Mouse (Mus musculus) C3H10T1/2 (cell line): ENCODE measurements around the gene Sema4b. TPM values are rescaled to one million over a fixed set of nuclear protein-coding genes. Genes with fewer than 3 reads are reported as not detected.

Experiments
- polyA plus RNA-seq, 2 experiments: library from polyadenylated mRNA; unstranded; fragments of >200 nt; fragmentation: generic; extraction: Trizol; gene quantifications; one replicate each; pipeline ENCODE4 v1.2.1; 2012; ENCODE audit warnings: missing spikeins in 2 of 2

Gene Sema4b
- polyA plus RNA-seq = 10 to 100 TPM in 1 of 2 experiments, 1 to 10 TPM in 1; 3.0 to 16.2 TPM

DNA sequence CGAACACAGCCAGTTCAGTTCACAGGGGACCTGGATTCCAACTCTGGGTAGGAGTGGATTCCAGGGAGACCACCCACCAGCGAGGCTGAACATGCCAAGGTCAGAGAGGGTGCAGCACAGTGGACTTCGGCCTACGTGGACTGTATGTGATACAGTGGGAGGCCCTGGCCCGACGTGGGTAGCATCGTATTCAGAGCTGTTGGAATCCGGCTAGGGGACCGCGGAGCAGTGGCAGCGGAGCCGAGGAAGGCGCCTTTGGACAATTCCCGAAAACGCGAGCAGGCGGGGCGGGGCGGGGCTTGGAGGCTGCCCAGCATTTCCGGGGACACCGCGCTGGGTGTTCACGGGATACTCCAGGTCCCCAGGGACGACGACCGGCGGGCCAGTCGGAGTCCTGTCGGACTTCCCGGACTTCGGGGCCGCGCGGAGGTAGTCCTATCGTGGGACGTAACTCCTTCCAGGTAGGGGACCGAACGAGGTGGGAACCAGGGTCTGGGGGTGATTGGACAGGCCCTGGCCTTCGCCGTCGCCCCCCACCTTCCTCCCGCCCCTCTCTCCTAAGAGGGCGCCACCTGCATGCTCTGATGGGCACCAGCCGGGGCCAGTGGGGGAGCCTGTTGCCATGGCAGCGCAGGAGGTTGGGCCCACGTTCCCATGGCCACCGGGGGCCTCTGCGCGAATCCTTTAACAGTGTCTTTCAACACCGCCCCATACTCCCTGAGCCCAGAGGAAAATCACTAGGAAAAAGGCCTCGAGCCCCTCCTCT is at the start of gene Sema4b:
TSS of gene Sema4b (plus strand) at position 311 of the 766 bp plus-strand sequence.

DNA sequence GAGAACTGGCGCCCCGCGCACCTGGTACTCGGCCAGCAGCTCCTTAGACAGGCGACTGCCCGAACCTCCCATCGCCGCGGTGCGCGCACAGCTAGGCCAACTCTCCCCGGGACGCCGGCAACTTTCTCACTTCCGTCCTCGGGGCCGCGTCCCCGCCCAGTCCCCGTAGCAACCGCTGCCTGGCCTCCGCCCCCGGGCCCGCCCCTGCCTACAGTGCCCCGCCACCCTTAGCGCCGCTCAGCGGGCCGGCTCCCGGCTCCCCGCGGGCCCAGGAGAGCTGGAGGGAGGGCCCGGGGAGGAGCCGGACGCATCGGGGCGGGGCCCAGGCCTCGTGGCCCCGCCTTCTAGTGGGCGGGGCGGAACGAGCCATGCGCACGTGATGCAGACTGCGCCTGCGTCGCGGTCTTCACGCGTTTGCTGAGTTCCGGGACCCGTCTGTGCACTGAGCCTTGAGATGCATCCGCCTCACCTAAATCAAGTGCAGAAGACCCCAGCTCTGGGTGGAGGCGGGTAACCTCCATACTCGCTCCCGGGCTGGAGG is 45.9 kb downstream of the Sema4b start, which contains the start of the genes Cib1 and Gdpgp1:
TSS of gene Cib1 (minus strand) at position 325 of the 541 bp plus-strand sequence.
TSS of gene Gdpgp1 (plus strand) at position 377 of the 541 bp plus-strand sequence.

DNA sequence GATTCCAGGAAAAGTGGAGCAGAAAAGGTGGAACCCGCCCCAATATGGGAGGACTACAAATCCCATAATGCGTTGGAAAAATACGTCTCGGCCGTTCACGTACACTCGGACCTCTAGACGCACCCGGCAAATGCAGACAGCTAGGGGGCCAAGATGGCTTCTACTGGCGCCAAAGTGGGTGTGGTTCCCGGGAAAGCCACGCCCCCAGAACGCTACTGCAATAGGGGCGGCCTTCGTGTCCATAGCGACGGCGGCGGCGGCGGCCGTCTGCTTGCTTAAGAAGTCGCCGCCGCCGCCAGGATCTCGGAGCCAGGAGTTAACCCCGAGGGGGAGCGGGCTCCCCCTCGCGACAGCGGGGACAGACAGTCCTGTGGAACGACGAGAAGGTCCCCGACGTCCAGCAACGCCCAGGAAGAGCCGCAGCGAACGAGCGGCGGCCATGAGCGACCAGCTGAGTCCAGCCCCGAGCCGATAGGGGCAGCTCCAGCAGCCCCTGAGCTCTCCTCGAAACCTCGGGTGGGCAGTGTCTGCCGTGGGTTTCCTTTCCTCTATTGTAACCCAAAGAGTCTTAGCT is 59.6 kb downstream of the Sema4b start, which contains the start of gene Ttll13:
TSS of gene Ttll13 (plus strand) at position 229 of the 574 bp plus-strand sequence.

DNA sequence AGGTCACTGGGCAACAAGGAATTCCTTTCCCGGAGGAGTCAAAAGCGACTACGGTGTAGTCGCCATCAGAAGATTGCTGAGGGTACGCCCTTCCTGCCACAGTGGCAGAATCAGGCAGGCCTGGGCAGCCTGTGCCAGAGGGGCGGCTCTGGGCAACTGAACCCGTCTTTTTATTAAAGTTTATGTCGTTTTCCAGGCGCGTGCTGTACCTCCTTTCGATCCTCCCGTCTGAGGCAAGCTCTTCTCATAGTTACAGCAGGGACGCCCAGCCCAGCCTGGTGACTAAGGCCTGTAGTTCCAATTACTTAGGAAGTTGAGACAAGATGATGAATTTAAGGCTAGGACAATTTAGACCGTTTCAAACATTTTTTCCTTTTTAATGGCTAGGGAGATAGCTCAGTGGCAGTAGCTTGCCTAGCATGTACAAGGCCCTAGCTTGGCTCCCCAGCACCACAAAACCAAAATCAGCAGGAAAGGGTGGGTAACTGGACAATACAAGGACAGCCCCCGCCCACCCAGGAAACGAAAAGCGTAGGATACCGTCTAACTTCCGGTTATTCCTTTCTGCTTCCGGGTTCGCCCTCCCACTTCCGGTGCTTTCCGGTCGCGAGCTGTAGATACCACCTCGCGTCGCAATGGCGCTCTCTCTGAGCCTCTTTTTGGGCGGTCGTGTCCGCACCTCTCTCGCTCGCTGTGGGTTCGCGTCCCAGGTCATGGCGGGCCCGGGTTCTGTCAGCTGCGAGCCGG is 74.2 kb downstream of the Sema4b start, which contains the start of gene Ngrn:
TSS of gene Ngrn (plus strand) at position 591 of the 747 bp plus-strand sequence.

DNA sequence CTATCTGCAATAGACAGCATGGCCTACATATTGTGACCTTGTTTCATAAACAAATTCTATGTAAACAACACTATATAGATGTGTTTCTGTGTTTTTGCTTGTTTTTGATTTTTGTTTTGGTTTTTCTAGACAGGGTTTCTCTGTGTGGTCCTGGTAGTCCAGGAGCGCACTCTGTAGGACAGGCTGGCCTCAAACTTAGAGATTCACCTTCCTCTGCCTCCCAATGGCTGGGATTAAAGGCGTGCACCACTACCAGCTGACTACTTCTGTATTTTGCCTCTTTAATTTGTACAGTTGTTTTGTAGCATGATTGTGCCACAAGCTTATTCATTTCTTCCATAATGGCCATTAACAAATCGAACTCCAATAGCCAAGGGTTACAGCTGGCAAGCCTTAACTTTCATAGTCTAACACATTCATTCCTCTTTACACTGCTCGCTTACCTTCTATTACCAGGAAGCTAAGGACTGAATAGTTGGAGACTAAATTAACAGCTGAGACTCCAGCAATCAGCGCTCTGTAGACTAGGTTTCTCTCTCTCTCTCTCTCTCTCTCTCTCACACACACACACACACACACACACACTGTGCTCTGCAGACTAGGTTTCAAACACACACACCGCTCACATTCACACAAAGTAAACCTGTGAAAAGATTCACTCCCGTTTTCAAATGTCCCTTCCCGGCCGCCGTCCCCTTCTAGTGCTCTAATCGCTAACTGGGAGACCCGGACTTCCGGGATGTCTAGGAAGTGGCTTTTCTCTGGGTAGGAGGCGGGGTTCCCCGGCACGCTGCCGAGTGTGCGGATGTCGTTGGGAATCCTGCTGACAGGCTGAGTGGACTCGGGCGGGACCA is 82.5 kb downstream of the Sema4b start, which contains the start of gene Vps33b:
TSS of gene Vps33b (plus strand) at position 753 of the 854 bp plus-strand sequence.

Other genes starting within 250 kb of the Sema4b start
- 1 to 10 TPM; 2.2 to 8.9 TPM for gene Zfp710, start 162.0 kb upstream of the Sema4b start, polyA plus RNA-seq
- gene Idh2, start 71.4 kb upstream of the Sema4b start, polyA plus RNA-seq = 100 to 1,000 TPM; 125 to 228 TPM
- 100 to 1,000 TPM in 1 of 2 experiments, 10 to 100 TPM in 1; 74.6 to 126 TPM for gene Cib1, start 46.0 kb downstream of the Sema4b start, polyA plus RNA-seq
- under 1 TPM; 0.25 to 0.87 TPM for gene Gdpgp1, start 46.0 kb downstream of the Sema4b start, polyA plus RNA-seq
- under 1 TPM; 0.02 to 0.85 TPM for gene Ttll13, start 59.5 kb downstream of the Sema4b start, polyA plus RNA-seq
- 10 to 100 TPM in 1 of 2 experiments, 1 to 10 TPM in 1; 8.6 to 32.7 TPM for gene Ngrn, start 74.4 kb downstream of the Sema4b start, polyA plus RNA-seq
- 1 to 10 TPM in 1 of 2 experiments, under 1 TPM in 1; 0.70 to 6.3 TPM for gene Vps33b, start 82.8 kb downstream of the Sema4b start, polyA plus RNA-seq
- gene Prc1, start 107.6 kb downstream of the Sema4b start, polyA plus RNA-seq = 10 to 100 TPM in 1 of 2 experiments, 1 to 10 TPM in 1; 4.9 to 55.9 TPM
- gene Rccd1, start 137.6 kb downstream of the Sema4b start, polyA plus RNA-seq = 1 to 10 TPM; 1.6 to 3.4 TPM
- gene Unc45a, start 154.2 kb downstream of the Sema4b start, polyA plus RNA-seq = 10 to 100 TPM; 17.4 to 26.2 TPM
- 10 to 100 TPM; 14.2 to 69.1 TPM for gene Hddc3, start 156.3 kb downstream of the Sema4b start, polyA plus RNA-seq
- gene Man2a2, start 184.5 kb downstream of the Sema4b start, polyA plus RNA-seq = 10 to 100 TPM in 1 of 2 experiments, 1 to 10 TPM in 1; 1.4 to 35.0 TPM
- gene Fes, start 201.1 kb downstream of the Sema4b start, polyA plus RNA-seq = 1 to 10 TPM in 1 of 2 experiments, under 1 TPM in 1; 0.11 to 1.1 TPM
- gene Furin, start 218.6 kb downstream of the Sema4b start, polyA plus RNA-seq = 10 to 100 TPM; 12.8 to 50.9 TPM